Mouse (Mus musculus) lung, adult 2 months (tissue): ENCODE data around the gene Glrp1. TPM values are rescaled to one million over a fixed set of nuclear protein-coding genes. Genes with fewer than 3 reads are reported as not detected.

ENCODE experiments used
- DNase-seq: peaks from one replicate; pipeline ENCODE4 v3.0.0; 2022
- H3K4me1 ChIP-seq: fragments of 200-500 bp; 2 replicates; pipeline ENCODE4 v1.6.1; 2011; ENCODE audit warnings: low read length; ENCODE audit not compliant: control insufficient read depth, insufficient read depth
- H3K4me3 ChIP-seq: fragments of 200-500 bp; replicated peaks from 2 replicates; pipeline ENCODE3; 2011; ENCODE audit warnings: low read depth, mild to moderate bottlenecking, control low read depth, low read length; ENCODE audit errors: extremely low read depth
- CTCF ChIP-seq: fragments of 200-500 bp; IDR thresholded peaks from 2 replicates; pipeline ENCODE4 v1.5.1; 2011; ENCODE audit warnings: mild to moderate bottlenecking, low read length, control low read depth; ENCODE audit not compliant: insufficient read depth
- POLR2A ChIP-seq: fragments of 200-500 bp; IDR thresholded peaks from 2 replicates; pipeline ENCODE4 v1.6.1; 2011; ENCODE audit warnings: low read depth, mild to moderate bottlenecking, control low read depth, low read length, borderline replicate concordance; ENCODE audit errors: extremely low read depth
- WGBS: fragments of 180-500 bp; shearing (Covaris S2); methylation state at CpG from one replicate; pipeline ENCODE4 v1.1.7; 2018; 5-methylcytosine and 5-hydroxymethylcytosine counted together
- polyA plus RNA-seq: library from polyadenylated mRNA; depleted of rRNA; stranded (reverse); fragments of >200 nt; gene quantifications from 2 replicates; pipeline ENCODE4 v1.2.3, GENCODE M21; 2012

Gene Glrp1
- polyA plus RNA-seq, 1 experiment, result 0.11 TPM

DNA sequence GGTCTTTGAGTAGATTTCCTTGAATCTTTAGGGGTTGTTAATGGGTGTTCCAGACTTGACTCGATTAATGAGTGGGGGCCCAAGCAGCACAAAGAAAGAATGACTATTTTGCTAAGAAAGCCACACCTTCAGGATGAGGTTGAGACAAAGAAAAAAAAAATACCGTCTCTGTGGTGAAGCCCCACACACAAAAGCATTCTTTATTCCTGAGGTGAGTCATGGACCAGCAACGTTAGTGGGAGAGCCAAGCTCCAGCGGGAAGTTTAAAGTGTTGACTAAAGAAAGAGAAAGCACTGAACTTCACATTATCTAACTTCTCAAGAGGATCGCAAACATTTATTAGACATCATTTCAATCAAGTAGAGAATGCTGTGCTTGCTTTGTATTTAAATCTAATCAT lies 24.2 kb upstream of the Glrp1 start:
- 52% methylated on average over 5 of the region's 5 CpGs for WGBS
- no peaks in the 10 kb centered on the region for H3K4me1 ChIP-seq
- no peak for TF ChIP-seq POLR2A
- TF ChIP-seq CTCF, result no peak
- DNase-seq, result no peak
- H3K4me3 ChIP-seq, result no peak overlapping the region

- TF ChIP-seq POLR2A, result no peak
- TF ChIP-seq CTCF, result no peak
- WGBS, result 41% methylated on average over 6 of the region's 6 CpGs
- Histone ChIP-seq H3K4me1 (peaks cover 2% of the 10 kb centered on the region; the same call in 1 of the 2 replicates), H3K4me3 (no peak overlapping the region)
- DNase-seq, result no peak
These were observed 16.3 kb upstream of the Glrp1 start for GRCm38 (mm10) chr1:88526161-88526560.

DNA sequence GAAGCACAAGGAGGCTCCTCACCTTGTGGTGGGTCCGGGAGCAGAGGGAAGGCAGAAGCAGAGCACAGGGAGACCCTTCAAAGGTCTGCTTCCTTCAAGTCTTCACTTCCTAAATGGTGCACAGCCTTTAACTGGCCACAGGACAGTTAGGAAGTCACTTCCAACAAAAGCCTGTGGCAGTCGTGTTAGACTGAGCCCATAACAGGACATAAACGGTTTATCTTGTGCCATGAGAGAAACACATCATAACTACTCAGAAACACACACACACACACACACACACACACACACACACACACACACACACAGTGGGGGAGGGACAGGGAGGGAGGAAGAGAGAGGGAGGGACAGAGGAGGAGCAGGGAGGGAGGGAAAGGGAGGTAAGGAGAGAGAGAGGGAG lies 15.8 kb upstream of the Glrp1 start:
- H3K4me1 ChIP-seq, result peaks cover 2% of the 10 kb centered on the region; the same call in 1 of the 2 replicates
- DNase-seq, result no peak
- WGBS, result 42% methylated on average over 3 of the region's 3 CpGs
- H3K4me3 ChIP-seq, result no peak overlapping the region
- TF ChIP-seq POLR2A (no peak), CTCF (no peak)

GRCm38 (mm10) chr1:88521170-88521747 lies 11.4 kb upstream of the Glrp1 start:
- H3K4me3 ChIP-seq, result no peak overlapping the region
- DNase-seq, result no peak
- TF ChIP-seq CTCF (no peak), POLR2A (no peak)
- H3K4me1 ChIP-seq, result peaks cover 2% of the 10 kb centered on the region; the same call in 1 of the 2 replicates
- WGBS, result 62% methylated on average over 11 of the region's 11 CpGs

GRCm38 (mm10) chr1:88513613-88514012 lies 3.7 kb upstream of the Glrp1 start:
- no peak for DNase-seq

DNA sequence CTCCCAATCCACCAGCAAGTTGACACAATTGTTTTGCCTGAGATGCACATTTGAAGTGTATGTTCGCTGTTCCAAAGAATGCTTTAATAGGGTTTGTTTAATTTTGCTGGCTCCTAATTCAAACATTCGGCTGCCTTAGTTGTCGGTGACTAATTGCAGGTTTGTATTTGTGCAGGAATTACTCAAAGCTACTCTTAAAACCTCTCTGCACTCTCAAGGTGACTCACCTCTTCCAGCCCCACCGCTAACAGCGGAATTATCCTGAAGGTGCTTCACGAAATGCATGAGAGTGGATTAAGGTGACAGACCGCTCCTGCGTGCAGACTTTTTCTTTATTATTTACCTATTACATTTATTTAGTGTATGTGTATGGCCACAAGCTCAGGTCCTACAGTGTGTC lies 2.0 kb downstream of the Glrp1 start:
- Histone ChIP-seq H3K4me3 (no peak overlapping the region), H3K4me1 (0 out of 2 replicates have a peak, but pooled peaks cover 3% of the 10 kb centered on the region)
- peak; percentile 35 for DNase-seq
- no peak for TF ChIP-seq POLR2A
- TF ChIP-seq CTCF, result no peak
- WGBS, result 55% methylated on average over 8 of the region's 8 CpGs

More at GRCm38 (mm10) chr1:88513613-88514012, 3.7 kb upstream of the Glrp1 start:
- 77% methylated on average over 5 of the region's 5 CpGs for WGBS
- TF ChIP-seq POLR2A (no peak), CTCF (no peak)
- no peak overlapping the region for H3K4me3 ChIP-seq
- no peaks in the 10 kb centered on the region for H3K4me1 ChIP-seq

- DNase-seq, result no peak
- no peak overlapping the region for H3K4me3 ChIP-seq
- H3K4me1 ChIP-seq, result 0 out of 2 replicates have a peak, but pooled peaks cover 3% of the 10 kb centered on the region
- WGBS, result 47% methylated on average over 5 of the region's 5 CpGs
- TF ChIP-seq CTCF (no peak), POLR2A (no peak)
These were observed 2.7 kb downstream of the Glrp1 start for GRCm38 (mm10) chr1:88507214-88507613.

- Histone ChIP-seq H3K4me1 (0 out of 2 replicates have a peak, but pooled peaks cover 3% of the 10 kb centered on the region), H3K4me3 (no peak overlapping the region)
- 85% methylated on average over 5 of the region's 5 CpGs for WGBS
- DNase-seq, result no peak
- no peak for TF ChIP-seq POLR2A
These were observed 3.5 kb downstream of the Glrp1 start for GRCm38 (mm10) chr1:88506412-88506811.

DNA sequence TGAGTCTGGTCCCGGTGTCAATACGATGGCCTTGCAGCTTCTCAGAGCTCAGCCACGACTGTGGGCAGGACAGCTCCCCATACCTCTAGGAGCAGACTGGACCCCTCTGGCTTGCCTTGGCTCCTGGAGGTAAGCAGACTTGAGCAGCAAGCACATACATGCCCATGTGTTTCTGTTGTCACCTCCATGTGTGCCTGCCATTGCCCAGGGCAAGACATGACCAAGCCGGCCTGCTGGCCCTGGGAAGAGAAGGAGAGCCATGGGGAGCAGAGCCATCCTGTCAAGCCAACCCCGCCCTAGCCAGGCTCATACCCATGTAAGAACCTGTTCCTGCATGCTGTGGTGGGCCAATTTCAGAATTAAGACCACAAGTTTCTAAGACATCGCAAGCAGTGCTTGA lies 4.2 kb downstream of the Glrp1 start:
- 88% methylated on average over 6 of the region's 6 CpGs for WGBS
- no peak overlapping the region for H3K4me3 ChIP-seq
- H3K4me1 ChIP-seq, result 0 out of 2 replicates have a peak, but pooled peaks cover 3% of the 10 kb centered on the region
- DNase-seq, result no peak
- no peak for TF ChIP-seq POLR2A
- no peak for TF ChIP-seq CTCF

- no peak for TF ChIP-seq POLR2A
- no peak for TF ChIP-seq CTCF
- no peak for DNase-seq
- 0 out of 2 replicates have a peak, but pooled peaks cover 3% of the 10 kb centered on the region for H3K4me1 ChIP-seq
- no peak overlapping the region for H3K4me3 ChIP-seq
- WGBS, result 34% methylated on average over 7 of the region's 7 CpGs
These were observed 5.3 kb downstream of the Glrp1 start for GRCm38 (mm10) chr1:88504531-88504945.
